Mouse (Mus musculus): ENCODE measurements around the gene Rnpep.

Rnpep gene

GRCm38 (mm10) chr1:135283826-135284291, at the start of gene Rnpep:
Gene Rnpep (minus strand): TSS chr1:135284084.
- peak; percentile 81 for DNase-seq

GRCm38 (mm10) chr1:135330578-135330977, 46.7 kb upstream of the Rnpep start:
- no peak for DNase-seq

GRCm38 (mm10) chr1:135328368-135328767, 44.5 kb upstream of the Rnpep start:
- no peak for DNase-seq

- DNase-seq = no peak
These were observed 42.0 kb upstream of the Rnpep start for GRCm38 (mm10) chr1:135325934-135326333.

GRCm38 (mm10) chr1:135324571-135324970, 40.7 kb upstream of the Rnpep start, which contains the start of gene Lmod1:
Gene Lmod1 (plus strand): TSS chr1:135324807.
- peak; percentile 90 for DNase-seq

GRCm38 (mm10) chr1:135323367-135323901, 39.5 kb upstream of the Rnpep start:
- no peak for DNase-seq

GRCm38 (mm10) chr1:135313284-135314031, 29.6 kb upstream of the Rnpep start, which contains the start of gene Timm17a:
Gene Timm17a (minus strand): TSS chr1:135313778.
- peak; percentile 96 for DNase-seq

- DNase-seq = no peak
These were observed 28.3 kb upstream of the Rnpep start for GRCm38 (mm10) chr1:135312201-135312600.

GRCm38 (mm10) chr1:135311356-135311755, 27.5 kb upstream of the Rnpep start:
- DNase-seq = no peak

- DNase-seq = no peak
These were observed 7.0 kb upstream of the Rnpep start for GRCm38 (mm10) chr1:135290908-135291307.

GRCm38 (mm10) chr1:135286311-135286710, 2.4 kb upstream of the Rnpep start:
- peak; percentile 28 for DNase-seq

- peak; percentile 49 for DNase-seq
These were observed 528 bp downstream of the Rnpep start for GRCm38 (mm10) chr1:135283287-135283825.

- peak; percentile 53 for DNase-seq
These were observed 1.2 kb downstream of the Rnpep start for GRCm38 (mm10) chr1:135282536-135283286.

GRCm38 (mm10) chr1:135281841-135282240, 2.0 kb downstream of the Rnpep start:
- DNase-seq = no peak

GRCm38 (mm10) chr1:135280646-135281045, 3.2 kb downstream of the Rnpep start:
- peak; percentile 90 for DNase-seq

- no peak for DNase-seq
These were observed 12.5 kb downstream of the Rnpep start for GRCm38 (mm10) chr1:135271371-135271770.

- DNase-seq = no peak
These were observed 16.0 kb downstream of the Rnpep start for GRCm38 (mm10) chr1:135267663-135268446.

GRCm38 (mm10) chr1:135265834-135266233, 18.1 kb downstream of the Rnpep start:
- no peak for DNase-seq

- DNase-seq = no peak
These were observed 20.6 kb downstream of the Rnpep start for GRCm38 (mm10) chr1:135263316-135263715.

GRCm38 (mm10) chr1:135262329-135262728, 21.6 kb downstream of the Rnpep start:
- no peak for DNase-seq

- DNase-seq = peak; percentile 71
These were observed 23.0 kb downstream of the Rnpep start for GRCm38 (mm10) chr1:135260931-135261330.

- DNase-seq = peak; percentile 91
These were observed 24.8 kb downstream of the Rnpep start for GRCm38 (mm10) chr1:135259128-135259436.
